Mouse (Mus musculus) forebrain, embryonic 11.5 days (tissue): ENCODE results near the gene Hspa2. TPM values are rescaled to one million over a fixed set of nuclear protein-coding genes. Genes with fewer than 3 reads are reported as not detected.

ENCODE experiments used
- ATAC-seq: fragments of 200-750 bp; cut with Nextera tagmentation; replicated peaks from 2 replicates; pipeline ENCODE4 v1.8.0; 2017; ENCODE audit warnings: moderate TSS enrichment; ENCODE audit not compliant: low FRiP score
- DNase-seq: peaks from one replicate; pipeline ENCODE4 v3.0.0-alpha.2; 2017; ENCODE audit warnings: low spot score
- H3K27ac ChIP-seq: fragments of 300-500 bp; sonication (generic); 2 replicates; pipeline ENCODE4 v1.5.1; 2014; ENCODE audit warnings: low read depth, low read length
- H3K27me3 ChIP-seq: fragments of 300-500 bp; sonication (generic); 2 replicates; pipeline ENCODE4 v1.6.1; 2014; ENCODE audit warnings: mild to moderate bottlenecking, low read length, mixed read lengths; ENCODE audit not compliant: control insufficient read depth, insufficient read depth
- H3K36me3 ChIP-seq: fragments of 300-500 bp; sonication (generic); 2 replicates; pipeline ENCODE4 v1.6.1; 2014; ENCODE audit warnings: mild to moderate bottlenecking, low read length, moderate library complexity, mixed read lengths; ENCODE audit not compliant: control insufficient read depth, insufficient read depth
- H3K4me1 ChIP-seq: fragments of 300-500 bp; sonication (generic); replicated peaks from 2 replicates; pipeline ENCODE4 v1.6.1; 2014; ENCODE audit warnings: low read length, mixed read lengths; ENCODE audit not compliant: control insufficient read depth, insufficient read depth
- H3K4me2 ChIP-seq: fragments of 300-500 bp; sonication (generic); 2 replicates; pipeline ENCODE4 v1.6.1; 2014; ENCODE audit warnings: low read depth, mild to moderate bottlenecking, low read length, moderate library complexity, mixed read lengths; ENCODE audit not compliant: severe bottlenecking
- H3K4me3 ChIP-seq: fragments of 300-500 bp; sonication (generic); 2 replicates; pipeline ENCODE4 v1.5.1; 2014; ENCODE audit warnings: low read depth, low read length
- H3K9ac ChIP-seq: fragments of 300-500 bp; sonication (generic); 2 replicates; pipeline ENCODE4 v1.6.1; 2014; ENCODE audit warnings: low read length
- H3K9me3 ChIP-seq: fragments of 300-500 bp; sonication (generic); 2 replicates; pipeline ENCODE4 v1.6.1; 2016; ENCODE audit warnings: low read length, mixed read lengths; ENCODE audit not compliant: control insufficient read depth
- WGBS: fragments of 180-500 bp; shearing (Covaris S2); extraction: QIAGEN DNeasy Blood & Tissue Kit; methylation state at CpG from one replicate; pipeline ENCODE4 v1.1.7; 2014; 5-methylcytosine and 5-hydroxymethylcytosine counted together
- polyA plus RNA-seq: library from polyadenylated mRNA; unstranded; fragments of >200 nt; fragmentation: Nextera tagmentation; extraction: Ambion mirVana; gene quantifications from 2 replicates; pipeline ENCODE4 v1.2.1, GENCODE M21; 2014

Hspa2 gene
- polyA plus RNA-seq, 1 experiment from 2014 or later, result 4.4 TPM

GRCm38 (mm10) chr12:76374911-76375310 lies 29.1 kb upstream of the Hspa2 start:
- Histone ChIP-seq H3K9ac (no peak overlapping the region), H3K4me3 (no peak overlapping the region), H3K27me3 (no peaks in the 10 kb centered on the region), H3K4me2 (no peak overlapping the region), H3K36me3 (no peaks in the 10 kb centered on the region), H3K27ac (no peak overlapping the region), H3K4me1 (peaks cover 4% of the 10 kb centered on the region; the same call in 1 of the 2 replicates), H3K9me3 (no peaks in the 10 kb centered on the region)
- 92% methylated on average over 4 of the region's 4 CpGs for WGBS
- ATAC-seq (no peak), DNase-seq (no peak)

- Histone ChIP-seq H3K4me3 (no peak overlapping the region), H3K27ac (no peak overlapping the region), H3K4me2 (no peak overlapping the region), H3K4me1 (peaks cover 4% of the 10 kb centered on the region; the same call in 1 of the 2 replicates), H3K36me3 (no peaks in the 10 kb centered on the region), H3K9me3 (no peaks in the 10 kb centered on the region), H3K27me3 (no peaks in the 10 kb centered on the region), H3K9ac (no peak overlapping the region)
- no peak for DNase-seq
- 82% methylated on average over 3 of the region's 3 CpGs for WGBS
- no peak for ATAC-seq
Measured at GRCm38 (mm10) chr12:76375506-76375905, 28.5 kb upstream of the Hspa2 start.

GRCm38 (mm10) chr12:76376649-76377048 lies 27.3 kb upstream of the Hspa2 start:
- 42% methylated on average over 7 of the region's 7 CpGs for WGBS
- ATAC-seq, result no peak
- H3K27me3 ChIP-seq, result no peaks in the 10 kb centered on the region
- no peak overlapping the region for H3K4me3 ChIP-seq
- no peak overlapping the region for H3K9ac ChIP-seq
- no peaks in the 10 kb centered on the region for H3K36me3 ChIP-seq
- no peak overlapping the region for H3K27ac ChIP-seq
- peaks cover 4% of the 10 kb centered on the region; the same call in 1 of the 2 replicates for H3K4me1 ChIP-seq
- DNase-seq, result no peak
- H3K4me2 ChIP-seq, result no peak overlapping the region
- H3K9me3 ChIP-seq, result no peaks in the 10 kb centered on the region

- ATAC-seq (no peak), DNase-seq (no peak)
- H3K27ac ChIP-seq, result no peak overlapping the region
- no peak overlapping the region for H3K4me3 ChIP-seq
- H3K36me3 ChIP-seq, result no peaks in the 10 kb centered on the region
- no peak overlapping the region for H3K4me2 ChIP-seq
- peaks cover under 1% of the 10 kb centered on the region; the same call in 1 of the 2 replicates for H3K4me1 ChIP-seq
- no peaks in the 10 kb centered on the region for H3K9me3 ChIP-seq
- no peak overlapping the region for H3K9ac ChIP-seq
- WGBS, result 94% methylated on average over 6 of the region's 6 CpGs
- H3K27me3 ChIP-seq, result no peaks in the 10 kb centered on the region
Measured at GRCm38 (mm10) chr12:76377059-76377458, 26.9 kb upstream of the Hspa2 start.

- Histone ChIP-seq H3K4me1 (no peaks in the 10 kb centered on the region), H3K36me3 (no peaks in the 10 kb centered on the region), H3K9ac (no peak overlapping the region), H3K4me2 (no peak overlapping the region), H3K9me3 (no peaks in the 10 kb centered on the region), H3K27ac (no peak overlapping the region), H3K27me3 (no peaks in the 10 kb centered on the region), H3K4me3 (no peak overlapping the region)
- WGBS, result 91% methylated on average over 3 of the region's 3 CpGs
- DNase-seq (no peak), ATAC-seq (no peak)
Measured at GRCm38 (mm10) chr12:76377726-76378125, 26.2 kb upstream of the Hspa2 start.

GRCm38 (mm10) chr12:76378556-76378955 lies 25.4 kb upstream of the Hspa2 start:
- Histone ChIP-seq H3K9ac (no peak overlapping the region), H3K4me3 (no peak overlapping the region), H3K4me2 (no peak overlapping the region), H3K27me3 (no peaks in the 10 kb centered on the region), H3K36me3 (no peaks in the 10 kb centered on the region), H3K9me3 (no peaks in the 10 kb centered on the region), H3K4me1 (no peaks in the 10 kb centered on the region), H3K27ac (no peak overlapping the region)
- no peak for ATAC-seq
- WGBS, result 92% methylated on average over 5 of the region's 5 CpGs
- no peak for DNase-seq

- ATAC-seq (no peak), DNase-seq (no peak)
- Histone ChIP-seq H3K9ac (no peak overlapping the region), H3K27ac (no peak overlapping the region), H3K27me3 (no peaks in the 10 kb centered on the region), H3K4me2 (no peak overlapping the region), H3K4me1 (no peaks in the 10 kb centered on the region), H3K9me3 (no peaks in the 10 kb centered on the region), H3K36me3 (no peaks in the 10 kb centered on the region; the same call in 1 of the 2 replicates), H3K4me3 (no peak overlapping the region)
- 89% methylated on average over 7 of the region's 7 CpGs for WGBS
Measured at GRCm38 (mm10) chr12:76380151-76380550, 23.8 kb upstream of the Hspa2 start.

GRCm38 (mm10) chr12:76385342-76385741 lies 18.6 kb upstream of the Hspa2 start:
- DNase-seq, result no peak
- H3K27me3 ChIP-seq, result no peaks in the 10 kb centered on the region
- H3K9me3 ChIP-seq, result no peaks in the 10 kb centered on the region
- no peak overlapping the region for H3K4me3 ChIP-seq
- H3K27ac ChIP-seq, result no peak overlapping the region
- no peak overlapping the region for H3K9ac ChIP-seq
- no peaks in the 10 kb centered on the region for H3K4me1 ChIP-seq
- no peak overlapping the region for H3K4me2 ChIP-seq
- WGBS, result 93% methylated on average over 8 of the region's 8 CpGs
- ATAC-seq, result no peak
- peaks cover 2% of the 10 kb centered on the region; the same call in 1 of the 2 replicates for H3K36me3 ChIP-seq

GRCm38 (mm10) chr12:76388794-76389193 lies 15.2 kb upstream of the Hspa2 start:
- Histone ChIP-seq H3K4me1 (no peaks in the 10 kb centered on the region), H3K9ac (no peak overlapping the region), H3K4me2 (no peak overlapping the region), H3K36me3 (peaks cover 2% of the 10 kb centered on the region; the same call in 1 of the 2 replicates), H3K27ac (no peak overlapping the region), H3K9me3 (no peaks in the 10 kb centered on the region), H3K4me3 (no peak overlapping the region), H3K27me3 (no peaks in the 10 kb centered on the region)
- DNase-seq (no peak), ATAC-seq (no peak)
- 92% methylated on average over 11 of the region's 11 CpGs for WGBS
